ENCODE assay signal across 29 mouse cellular contexts in the genomic region with DNA sequence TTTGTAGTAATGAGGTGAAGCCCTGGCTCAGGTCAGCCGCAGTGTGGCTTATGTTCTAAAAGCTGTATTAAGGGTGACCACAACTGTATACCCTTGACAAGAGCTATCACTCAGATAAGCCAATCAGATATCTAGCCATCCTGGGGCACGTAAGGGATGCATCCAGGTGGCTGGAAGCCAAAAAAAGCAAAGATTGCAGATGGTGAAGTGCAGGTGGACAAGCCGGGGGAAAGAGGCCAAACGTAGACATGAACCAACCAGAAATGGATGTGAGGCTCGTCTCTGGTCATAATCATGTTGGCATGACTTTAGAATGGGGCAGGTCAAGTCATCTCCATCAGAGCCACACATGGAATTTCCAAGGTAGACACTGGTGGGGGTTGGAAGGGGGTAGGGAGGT.
DNase-seq lines count a peak whose midpoint lies in the region; ATAC-seq and TF ChIP-seq lines count a peak whose summit lies in the region.
"Had no signal": no experiment of that assay in that cellular context is flagged by ENCODE, and none has a peak within 500 bp of the region (broad histone marks: within the 10 kb centered on the region; RNA-seq: fewer than 3 reads in every experiment).

No protein-coding gene starts in this region.

- no peaks in the 10 kb centered on the region for H3K9me3 ChIP-seq in forebrain, embryonic 13.5 days (replicated peaks)
- H3K9me3 ChIP-seq in midbrain, embryonic 15.5 days: no peaks in the 10 kb centered on the region
- H3K9me3 ChIP-seq: embryonic facial prominence, embryonic 10.5 days; embryonic facial prominence, embryonic 13.5 days; forebrain, embryonic 12.5 days; heart, embryonic 12.5 days; heart, embryonic 15.5 days; hindbrain, embryonic 10.5 days; hindbrain, embryonic 13.5 days; intestine, embryonic 15.5 days had no signal

- no peak overlapping the region for H3K4me2 ChIP-seq in forebrain, embryonic 13.5 days
- no peak overlapping the region for H3K4me2 ChIP-seq in midbrain, embryonic 15.5 days
- H3K4me2 ChIP-seq: embryonic facial prominence, embryonic 13.5 days; forebrain, embryonic 12.5 days; heart, embryonic 12.5 days; heart, embryonic 15.5 days; hindbrain, embryonic 13.5 days; intestine, embryonic 15.5 days had no signal

- no peak for TF ChIP-seq CTCF in layer of hippocampus, adult 2 months (conservative IDR thresholded peaks at IDR 0.05)

- no peak overlapping the region for H3K4me3 ChIP-seq in layer of hippocampus, adult 2 months
- H3K4me3 ChIP-seq in forebrain, embryonic 13.5 days: no peak overlapping the region
- H3K4me3 ChIP-seq in midbrain, embryonic 15.5 days: no peak overlapping the region
- H3K4me3 ChIP-seq: embryonic facial prominence, embryonic 10.5 days; embryonic facial prominence, embryonic 13.5 days; erythroblast, embryonic 14.5 days; forebrain, embryonic 12.5 days; heart, embryonic 12.5 days; heart, embryonic 15.5 days; hindbrain, embryonic 10.5 days; hindbrain, embryonic 13.5 days; intestine, embryonic 15.5 days had no signal

- peak overlapping the region; percentile 1; the same call in 1 of the 2 replicates for H3K27ac ChIP-seq in layer of hippocampus, adult 2 months
- H3K27ac ChIP-seq in forebrain, embryonic 13.5 days: no peak overlapping the region
- H3K27ac ChIP-seq in midbrain, embryonic 15.5 days: no peak overlapping the region
- H3K27ac ChIP-seq: embryonic facial prominence, embryonic 10.5 days; embryonic facial prominence, embryonic 13.5 days; forebrain, embryonic 12.5 days; heart, embryonic 15.5 days; hindbrain, embryonic 10.5 days; hindbrain, embryonic 13.5 days; intestine, embryonic 15.5 days had no signal

- no peaks in the 10 kb centered on the region for H3K4me1 ChIP-seq in forebrain, embryonic 13.5 days
- no peaks in the 10 kb centered on the region for H3K4me1 ChIP-seq in midbrain, embryonic 15.5 days
- H3K4me1 ChIP-seq: embryonic facial prominence, embryonic 13.5 days; forebrain, embryonic 12.5 days; hindbrain, embryonic 10.5 days; hindbrain, embryonic 13.5 days; intestine, embryonic 15.5 days had no signal

- DNase-seq in layer of hippocampus, adult 2 months (ENCODE audit: low spot score in 2 of 2): no peak
- no peak for DNase-seq in layer of hippocampus, postnatal 25 days (ENCODE audit: extremely low spot score in 1 of 2, low spot score in 1 of 2)
- DNase-seq in cerebellum, adult 18-20 months: peak; percentile 47 to 56
- DNase-seq in cerebellum, adult 9-11 months: peak; percentile 69
- DNase-seq in cerebellum, postnatal 36 days: peak; percentile 36 to 45
- no peak for DNase-seq in thymus, postnatal 36 days
- DNase-seq: adrenal gland, adult 2 months; adrenal gland, postnatal 14 days; embryo, embryonic 11 days; gastrocnemius, postnatal 10 days; gastrocnemius, postnatal 36 days; heart, adult 11 months; heart, postnatal 10 days; heart, postnatal 36 days; kidney, adult 11 months had no signal

- H3K9ac ChIP-seq in forebrain, embryonic 13.5 days: no peak overlapping the region
- no peak overlapping the region for H3K9ac ChIP-seq in midbrain, embryonic 15.5 days
- H3K9ac ChIP-seq: embryonic facial prominence, embryonic 13.5 days; forebrain, embryonic 12.5 days; heart, embryonic 12.5 days; heart, embryonic 15.5 days; hindbrain, embryonic 13.5 days; intestine, embryonic 15.5 days had no signal

- no peaks in the 10 kb centered on the region for H3K36me3 ChIP-seq in forebrain, embryonic 13.5 days (ENCODE audit: poor library complexity, severe bottlenecking)
- H3K36me3 ChIP-seq in midbrain, embryonic 15.5 days (replicated peaks): no peaks in the 10 kb centered on the region
- H3K36me3 ChIP-seq: embryonic facial prominence, embryonic 10.5 days; embryonic facial prominence, embryonic 13.5 days; forebrain, embryonic 12.5 days; heart, embryonic 12.5 days; heart, embryonic 15.5 days; hindbrain, embryonic 10.5 days; intestine, embryonic 15.5 days had no signal

- WGBS in forebrain, embryonic 13.5 days: 93% methylated on average over 5 of the region's 5 CpGs
- WGBS in midbrain, embryonic 15.5 days: 92% methylated on average over 5 of the region's 5 CpGs

- H3K27me3 ChIP-seq in forebrain, embryonic 13.5 days: no peaks in the 10 kb centered on the region
- H3K27me3 ChIP-seq in midbrain, embryonic 15.5 days (replicated peaks): no peaks in the 10 kb centered on the region
- H3K27me3 ChIP-seq: embryonic facial prominence, embryonic 13.5 days; forebrain, embryonic 12.5 days; heart, embryonic 12.5 days; heart, embryonic 15.5 days; hindbrain, embryonic 13.5 days; intestine, embryonic 15.5 days had no signal

- no peak for ATAC-seq in forebrain, embryonic 13.5 days
- ATAC-seq in midbrain, embryonic 15.5 days (replicated peaks): no peak
- ATAC-seq: CD4-positive, CD25-positive, alpha-beta regulatory T cell, adult 4 months; forebrain, embryonic 16.5 days; hindbrain, embryonic 16.5 days; intestine, embryonic 15.5 days had no signal

Comparison
In these comparisons a context has a peak if more than half of its experiments do, and no peak if none do; other contexts are left out.
1. DNase-seq: peak in cerebellum, adult 18-20 months (2 of 2), cerebellum, adult 9-11 months (single experiment) and cerebellum, postnatal 36 days (2 of 2); none in layer of hippocampus, adult 2 months (0 of 2), layer of hippocampus, postnatal 25 days (0 of 2) and thymus, postnatal 36 days (0 of 2).